Mouse (Mus musculus) monocyte, adult 5-6 weeks (primary cell): ENCODE measurements around the gene Ereg. TPM values are rescaled to one million over a fixed set of nuclear protein-coding genes. Genes with fewer than 3 reads are reported as not detected.

Experiments used
- ATAC-seq: fragments of 153-309, 156-312 bp; replicated peaks from 2 replicates; pipeline ENCODE4 v1.8.0; 2017; ENCODE audit warnings: mild to moderate bottlenecking; ENCODE audit not compliant: low TSS enrichment, insufficient number of reproducible peaks, severe bottlenecking, poor library complexity, low FRiP score
- total RNA-seq: library from RNA; stranded (forward); fragments of 200-1000, 200-491, 200-594 nt; gene quantifications from 3 replicates; pipeline ENCODE4 v1.2.3, GENCODE M21; 2017

The Ereg gene
- total RNA-seq, 1 experiment from 2014 or later: not detected

GRCm38 (mm10) chr5:91103943-91104665 lies 29.7 kb downstream of the Ereg start:
- ATAC-seq: no peak

- ATAC-seq: no peak
Observed at GRCm38 (mm10) chr5:91106248-91106647, 31.8 kb downstream of the Ereg start.

DNA sequence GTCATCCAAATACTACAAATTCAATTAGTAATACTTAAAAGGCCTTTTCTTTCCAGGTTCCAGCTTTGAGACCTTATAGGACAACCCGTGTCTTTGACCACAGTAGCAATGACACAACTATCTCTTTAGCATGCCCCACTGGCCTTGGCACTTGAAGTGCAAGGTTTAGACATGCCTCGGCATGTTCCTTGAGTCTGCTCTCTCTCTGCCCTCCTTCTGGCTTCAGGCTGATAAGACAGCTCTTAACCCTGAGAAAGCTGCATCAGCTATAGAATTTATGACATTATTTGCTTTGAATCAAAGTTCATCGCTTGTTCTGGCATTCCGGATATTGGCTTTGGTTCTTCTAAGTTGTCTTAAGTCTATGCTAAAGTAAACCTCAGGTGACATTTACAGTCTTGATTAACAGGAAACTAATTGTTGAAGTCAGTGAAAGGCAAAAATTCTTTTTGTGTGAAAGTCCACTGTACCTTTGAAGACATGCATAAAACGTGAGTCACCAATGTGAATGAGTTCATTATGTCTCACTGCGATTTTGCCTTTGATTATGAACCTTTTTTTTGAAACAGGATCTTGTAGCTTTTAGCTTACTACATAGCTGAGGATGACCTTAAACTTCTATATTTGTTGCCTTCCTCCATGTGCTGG lies 35.7 kb downstream of the Ereg start:
- no peak for ATAC-seq

DNA sequence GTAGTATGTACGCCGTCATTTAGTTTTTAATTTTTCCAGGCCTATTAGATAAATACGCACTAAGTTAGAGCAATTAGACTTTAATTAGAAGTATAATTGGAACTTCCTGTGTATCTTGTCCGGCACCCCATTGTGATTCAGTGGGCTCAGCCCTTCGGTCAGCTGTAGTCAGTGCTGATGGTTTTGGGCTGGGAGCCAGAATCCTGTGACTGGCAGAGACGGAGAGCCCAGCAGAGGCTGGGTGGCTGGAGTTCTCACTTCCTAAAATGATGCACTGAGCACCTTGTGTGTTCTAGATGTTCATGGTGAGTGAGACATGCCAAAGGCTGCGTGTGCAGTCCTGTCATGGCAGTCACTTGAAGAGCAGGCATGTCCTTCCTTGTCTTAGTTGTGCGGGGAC lies 36.6 kb downstream of the Ereg start:
- no peak for ATAC-seq

- no peak for ATAC-seq
Observed at GRCm38 (mm10) chr5:91113967-91114366, 39.5 kb downstream of the Ereg start.

- ATAC-seq: no peak
Observed at GRCm38 (mm10) chr5:91114574-91114973, 40.2 kb downstream of the Ereg start.

GRCm38 (mm10) chr5:91118618-91119017 lies 44.2 kb downstream of the Ereg start:
- ATAC-seq: no peak

- no peak for ATAC-seq
Observed at GRCm38 (mm10) chr5:91123404-91123803, 49.0 kb downstream of the Ereg start.

DNA sequence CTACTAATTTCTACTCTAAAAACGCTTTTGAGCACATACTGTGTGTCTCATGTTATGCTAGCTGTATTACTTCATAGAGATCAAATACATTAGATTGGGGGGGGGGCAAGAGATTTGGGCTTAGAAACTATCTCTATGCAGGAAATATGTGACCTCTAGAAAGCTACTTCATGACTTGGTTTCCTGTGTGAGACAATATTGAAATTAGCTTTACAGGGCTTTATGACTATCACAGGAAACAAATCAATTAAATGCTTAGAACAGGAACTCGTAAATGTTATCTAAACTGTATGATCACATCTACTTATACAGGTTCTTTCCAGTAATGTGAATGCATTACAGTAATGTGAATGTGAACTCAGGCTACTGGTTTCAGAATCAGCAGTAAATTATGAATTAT lies 49.7 kb downstream of the Ereg start:
- no peak for ATAC-seq

DNA sequence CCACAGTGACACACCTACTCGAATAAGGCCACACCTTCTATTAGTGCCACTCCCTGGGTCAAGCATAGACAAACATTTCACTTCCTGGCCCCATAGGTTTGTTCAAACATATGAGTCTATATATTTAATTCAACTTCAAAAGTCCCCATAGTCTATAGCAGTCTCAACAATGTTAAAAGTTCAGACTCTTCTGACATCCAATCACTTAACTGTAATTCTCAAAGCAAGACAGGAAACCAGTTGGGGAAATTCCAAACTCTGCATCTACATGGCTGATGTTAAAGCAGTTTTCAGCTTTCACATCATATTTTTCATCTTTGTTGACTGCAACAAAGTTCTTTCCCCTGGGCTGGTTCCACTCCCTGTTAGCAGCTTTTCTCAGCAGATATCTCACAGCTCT lies 52.2 kb downstream of the Ereg start:
- ATAC-seq: no peak

DNA sequence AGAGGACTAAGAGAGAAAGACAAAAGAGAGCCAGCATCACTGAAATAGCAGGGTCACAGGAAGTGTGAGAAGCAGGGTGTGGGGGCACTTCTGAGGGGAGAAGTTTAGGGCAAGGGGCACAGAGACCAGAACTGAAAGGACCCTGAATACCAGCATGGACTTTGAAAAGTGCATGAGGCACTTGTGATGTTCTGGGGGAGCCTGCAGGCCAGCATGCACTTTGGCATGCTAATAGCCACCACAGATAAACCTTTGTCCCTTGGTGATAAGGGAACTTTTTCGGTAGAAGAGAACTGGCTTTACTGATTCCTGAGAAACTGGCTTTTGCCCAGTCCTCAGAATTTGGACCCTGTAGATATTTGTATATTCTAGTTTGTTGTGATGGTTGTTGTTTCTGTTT lies 60.5 kb downstream of the Ereg start:
- ATAC-seq: no peak

DNA sequence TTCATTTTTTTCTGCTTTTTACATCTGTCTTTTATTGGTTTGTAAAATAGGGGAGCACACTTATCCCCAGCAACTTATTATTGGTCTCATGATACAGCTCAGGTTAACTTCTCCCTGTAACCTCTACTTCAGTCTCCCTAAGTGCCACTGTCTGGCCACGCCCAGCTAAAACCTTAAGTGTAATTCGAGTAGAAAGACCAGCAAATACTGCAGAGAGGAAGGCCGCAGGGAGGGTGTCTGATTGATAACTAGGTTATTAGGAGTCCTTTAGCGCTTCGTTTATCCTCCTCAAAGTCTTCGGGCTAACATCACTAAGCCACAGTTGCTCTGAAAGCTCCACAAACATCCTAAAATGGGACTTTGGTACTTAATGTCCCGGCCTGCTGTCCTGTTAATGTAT lies 64.5 kb downstream of the Ereg start:
- no peak for ATAC-seq

DNA sequence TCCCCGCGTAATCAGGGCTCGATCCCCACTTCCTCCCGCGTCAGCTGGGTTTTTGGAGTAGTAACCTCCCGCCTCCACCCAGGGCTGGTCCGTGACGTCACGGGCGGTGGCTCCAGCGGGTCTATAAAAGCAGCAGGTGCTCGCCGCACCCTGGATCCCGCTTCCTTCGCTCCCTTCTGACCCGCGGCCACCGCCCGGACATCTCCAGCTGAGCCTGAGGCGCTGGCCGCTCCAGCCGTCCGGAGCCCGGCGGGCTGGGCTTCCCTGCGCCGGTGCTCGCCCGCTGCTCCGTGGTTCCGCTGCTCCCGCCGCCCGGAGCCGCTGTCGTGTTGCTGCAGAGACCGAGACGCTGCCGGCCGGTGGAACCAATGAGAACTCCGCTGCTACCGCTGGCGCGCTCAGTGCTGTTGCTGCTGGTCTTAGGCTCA lies 65.0 kb downstream of the Ereg start, which contains the start of gene Areg:
Gene Areg, plus strand, starts transcription at position 154 of the 428 bp plus-strand sequence.
- no peak for ATAC-seq

GRCm38 (mm10) chr5:91140896-91141448 lies 66.5 kb downstream of the Ereg start:
- ATAC-seq: no peak

Other genes with a start within 250 kb of the Ereg start
- 1.4 TPM in 1 of 3 replicates, not detected in the others for gene Cxcl1, start 183.4 kb upstream of the Ereg start, total RNA-seq
- 33.2 to 79.5 TPM (median 56.2 TPM) in 3 replicates for gene Cxcl2, start 170.8 kb upstream of the Ereg start, total RNA-seq
- gene Mthfd2l, start 143.5 kb upstream of the Ereg start, total RNA-seq: 7.7 to 11.1 TPM (median 9.7 TPM) in 3 replicates
- not detected in 3 replicates for gene Epgn, start 47.2 kb upstream of the Ereg start, total RNA-seq
- 0.39 to 2.0 TPM (median 1.4 TPM) in 3 replicates for gene Areg, start 65.0 kb downstream of the Ereg start, total RNA-seq